ENCODE assay signal across 8 mouse cellular contexts in the genomic region with DNA sequence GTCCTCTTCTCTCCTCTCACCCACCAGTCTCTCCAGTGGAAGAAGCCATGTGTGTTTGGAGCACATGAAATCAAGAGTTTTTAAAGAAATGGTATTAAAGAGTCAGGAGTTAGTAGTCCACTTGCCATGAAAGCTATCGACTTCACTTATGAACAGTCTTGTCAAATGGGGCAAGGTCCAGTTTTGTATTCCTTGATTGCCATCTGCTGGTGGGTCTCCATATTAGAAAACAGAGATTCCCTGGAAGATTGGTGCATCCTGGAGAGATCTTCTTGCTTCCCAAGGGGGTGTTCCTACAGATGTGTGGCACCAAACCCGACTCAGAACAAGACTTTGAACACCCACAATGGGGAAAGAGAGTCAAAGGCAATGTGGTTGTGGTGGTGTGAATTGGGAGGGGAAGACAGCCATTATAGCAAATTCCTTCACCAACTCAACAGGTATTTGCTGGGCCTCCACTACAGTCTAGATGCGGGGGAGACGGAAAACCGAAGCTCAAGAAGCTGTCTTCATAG. TPM values are rescaled to one million over a fixed set of nuclear protein-coding genes. Genes with fewer than 3 reads are reported as not detected.
A peak's percentile ranks its signal among the peaks of the same experiment; 100 is the strongest.
DNase-seq lines count a peak whose midpoint lies in the region; ATAC-seq lines count a peak whose summit lies in the region.

No protein-coding gene starts in this region.

- WGBS in heart, embryonic 11.5 days (ENCODE audit: insufficient replicate concordance): 56% methylated on average over 5 of the region's 5 CpGs
- WGBS in liver, embryonic 11.5 days: 64% methylated on average over 5 of the region's 5 CpGs

- no peaks in the 10 kb centered on the region for H3K9me3 ChIP-seq in heart, embryonic 11.5 days (replicated peaks; ENCODE audit: control insufficient read depth, low read length)
- no peaks in the 10 kb centered on the region for H3K9me3 ChIP-seq in liver, embryonic 11.5 days (ENCODE audit: control insufficient read depth, low read length)

- no peak overlapping the region for H3K27ac ChIP-seq in heart, embryonic 11.5 days (ENCODE audit: low read depth, low read length)
- H3K27ac ChIP-seq in liver, embryonic 11.5 days (ENCODE audit: low read depth, low read length): no peak overlapping the region

- peak; percentile 8 to 40 for DNase-seq in heart, adult 18-20 months
- DNase-seq in CD4-positive helper T cell, adult 2 months (ENCODE audit: low read depth, low spot score): peak; percentile 38
- DNase-seq in adrenal gland, adult 8-10 months: peak; percentile 21
- peak; percentile 33 to 53 for DNase-seq in kidney, adult 8-10 months
- peak; percentile 38 for DNase-seq in lung, postnatal 14 days
- no peak for DNase-seq in liver, embryonic 11.5 days (ENCODE audit: low spot score)

- no peak overlapping the region for H3K4me3 ChIP-seq in heart, embryonic 11.5 days (ENCODE audit: low read depth, low read length)
- no peak overlapping the region for H3K4me3 ChIP-seq in liver, embryonic 11.5 days (ENCODE audit: low read depth, low read length)

- no peaks in the 10 kb centered on the region for H3K27me3 ChIP-seq in heart, embryonic 11.5 days (ENCODE audit: control insufficient read depth, insufficient read depth, low read length)
- no peaks in the 10 kb centered on the region; the same call in 1 of the 2 replicates for H3K27me3 ChIP-seq in liver, embryonic 11.5 days (replicated peaks; ENCODE audit: control insufficient read depth, insufficient read depth, low read length)

- ATAC-seq in heart, embryonic 11.5 days (replicated peaks; ENCODE audit: insufficient number of reproducible peaks, low FRiP score, low TSS enrichment): no peak
- no peak for ATAC-seq in inflammation-experienced regulatory T-cells, adult 6 months
- ATAC-seq in liver, embryonic 11.5 days (replicated peaks; ENCODE audit: low FRiP score): no peak

- H3K36me3 ChIP-seq in heart, embryonic 11.5 days (ENCODE audit: control insufficient read depth, insufficient read depth, low read length): no peaks in the 10 kb centered on the region
- H3K36me3 ChIP-seq in liver, embryonic 11.5 days (ENCODE audit: control insufficient read depth, insufficient read depth, low read length): no peaks in the 10 kb centered on the region

- no peaks in the 10 kb centered on the region for H3K4me1 ChIP-seq in heart, embryonic 11.5 days (ENCODE audit: control insufficient read depth, insufficient read depth, low read length)
- H3K4me1 ChIP-seq in liver, embryonic 11.5 days (replicated peaks; ENCODE audit: control insufficient read depth, insufficient read depth, low read length): no peaks in the 10 kb centered on the region

- H3K4me2 ChIP-seq in heart, embryonic 11.5 days: no peak overlapping the region
- no peak overlapping the region for H3K4me2 ChIP-seq in liver, embryonic 11.5 days

- no peak overlapping the region for H3K9ac ChIP-seq in heart, embryonic 11.5 days (ENCODE audit: low read depth, low read length)
- H3K9ac ChIP-seq in liver, embryonic 11.5 days (ENCODE audit: low read depth, low read length): no peak overlapping the region

RNA-seq across cellular contexts. Expression of a gene that starts 26.7 kb away (rescaled TPM):
- 10 to 100 TPM; 29.5 to 37.7 TPM for total RNA-seq in heart, adult 18-20 months (2021)
- polyA plus RNA-seq in heart, embryonic 11.5 days (2014; fragmentation: Nextera tagmentation; extraction: Ambion mirVana): 17.3 and 19.0 TPM in 2 replicates
- total RNA-seq in adrenal gland, adult 8-10 months (2022): 10 to 100 TPM; 78.3 to 92.2 (median 84.0) TPM
- polyA plus RNA-seq in inflammation-experienced regulatory T-cells, adult 6 months (2017; shearing (Covaris generic)): 10 to 100 TPM; 11.8 to 23.6 (median 20.0) TPM
- polyA plus RNA-seq in liver, embryonic 11.5 days (2014; fragmentation: Nextera tagmentation; extraction: Ambion mirVana): 14.2 and 17.6 TPM in 2 replicates
